Mouse (Mus musculus): ENCODE measurements around the gene Ube2c.

Gene Ube2c

GRCm38 (mm10) chr2:164769258-164770037 is at the start of gene Ube2c:
Gene Ube2c, plus strand, starts transcription at chr2:164769898.
- peak; percentile 99 for DNase-seq

GRCm38 (mm10) chr2:164723276-164723675 is 46.4 kb upstream of the Ube2c start:
- no peak for DNase-seq

- DNase-seq = peak; percentile 73
Measured at GRCm38 (mm10) chr2:164725895-164726619, 43.6 kb upstream of the Ube2c start.

GRCm38 (mm10) chr2:164731719-164732118 is 38.0 kb upstream of the Ube2c start:
- DNase-seq = no peak

- no peak for DNase-seq
Measured at GRCm38 (mm10) chr2:164733259-164733658, 36.4 kb upstream of the Ube2c start.

GRCm38 (mm10) chr2:164734839-164735238 is 34.9 kb upstream of the Ube2c start:
- DNase-seq = no peak

- DNase-seq = no peak
Measured at GRCm38 (mm10) chr2:164735446-164735845, 34.3 kb upstream of the Ube2c start.

- DNase-seq = peak; percentile 42
Measured at GRCm38 (mm10) chr2:164737377-164738090, 32.2 kb upstream of the Ube2c start.

GRCm38 (mm10) chr2:164739876-164740275 is 29.8 kb upstream of the Ube2c start:
- no peak for DNase-seq

GRCm38 (mm10) chr2:164744987-164745386 is 24.7 kb upstream of the Ube2c start:
- no peak for DNase-seq

GRCm38 (mm10) chr2:164745843-164746479 is 23.7 kb upstream of the Ube2c start, which contains the start of the genes Wfdc3 and Dnttip1:
Gene Wfdc3, minus strand, starts transcription at chr2:164745931.
Gene Dnttip1, plus strand, starts transcription at chr2:164745983.
- peak; percentile 89 for DNase-seq

GRCm38 (mm10) chr2:164746693-164747092 is 23.0 kb upstream of the Ube2c start:
- no peak for DNase-seq

GRCm38 (mm10) chr2:164748191-164748590 is 21.5 kb upstream of the Ube2c start:
- DNase-seq = no peak

GRCm38 (mm10) chr2:164748991-164749390 is 20.7 kb upstream of the Ube2c start:
- DNase-seq = no peak

- no peak for DNase-seq
Measured at GRCm38 (mm10) chr2:164752454-164752853, 17.2 kb upstream of the Ube2c start.

- DNase-seq = no peak
Measured at GRCm38 (mm10) chr2:164754105-164754504, 15.6 kb upstream of the Ube2c start.

- DNase-seq = no peak
Measured at GRCm38 (mm10) chr2:164754800-164755199, 14.9 kb upstream of the Ube2c start.

- no peak for DNase-seq
Measured at GRCm38 (mm10) chr2:164757841-164758240, 11.9 kb upstream of the Ube2c start.

GRCm38 (mm10) chr2:164758692-164759091 is 11.0 kb upstream of the Ube2c start:
- DNase-seq = no peak

- no peak for DNase-seq
Measured at GRCm38 (mm10) chr2:164760059-164760833, 9.5 kb upstream of the Ube2c start.

GRCm38 (mm10) chr2:164761502-164761901 is 8.2 kb upstream of the Ube2c start:
- DNase-seq = no peak

- DNase-seq = no peak
Measured at GRCm38 (mm10) chr2:164761971-164762370, 7.7 kb upstream of the Ube2c start.

All from kidney, adult 11 months (tissue).